Mouse (Mus musculus) liver, embryonic 14.5 days (tissue): ENCODE results near the gene Nfx1.
"Not testable (repeated sequence)": the region's sequence is repeated elsewhere in the genome, so short reads cannot be mapped to it uniquely, and the experiment has no call there.

Source experiments
- CTCF ChIP-seq: IDR thresholded peaks from 2 replicates; pipeline ENCODE4 v1.5.1; 2016; ENCODE audit warnings: antibody characterized with exemption, low read depth, control low read depth
- EP300 ChIP-seq: IDR thresholded peaks from 2 replicates; pipeline ENCODE4 v1.6.1; 2016; ENCODE audit warnings: antibody characterized with exemption, low read depth

DNA sequence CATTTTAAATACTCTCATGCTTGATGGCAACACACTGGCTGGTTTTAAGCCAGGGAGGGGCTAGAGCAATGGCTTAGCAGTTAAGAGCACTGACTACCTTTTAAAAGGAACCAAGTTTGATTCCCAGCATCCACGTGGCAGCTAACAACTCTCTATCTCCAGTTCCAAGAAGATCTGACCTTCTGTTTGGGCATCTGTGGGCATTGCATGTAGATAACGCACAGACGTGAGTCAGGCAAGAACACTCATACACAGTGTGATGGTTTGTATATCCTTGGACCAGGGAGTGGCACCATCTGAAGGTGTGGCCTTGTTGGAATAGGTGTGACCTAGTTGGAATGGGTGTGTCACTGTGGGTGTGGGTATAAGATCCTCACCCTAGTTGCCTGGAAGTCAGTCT lies 36.3 kb upstream of the Nfx1 start:
- TF ChIP-seq CTCF, EP300: not testable (repeated sequence)
